Mouse (Mus musculus) liver, embryonic 13.5 days (tissue): ENCODE results near the gene Zbtb34. TPM values are rescaled to one million over a fixed set of nuclear protein-coding genes. Genes with fewer than 3 reads are reported as not detected.

ENCODE experiments used
- ATAC-seq: fragments of 200-750 bp; cut with Nextera tagmentation; 2 replicates; pipeline ENCODE4 v1.8.0; 2017; ENCODE audit warnings: low read depth, mild to moderate bottlenecking, moderate number of reproducible peaks, moderate library complexity
- DNase-seq: peaks from one replicate; pipeline ENCODE4 v3.0.0; 2022
- H3K27ac ChIP-seq: fragments of 300-500 bp; sonication (generic); 2 replicates; pipeline ENCODE4 v1.5.1; 2015; ENCODE audit warnings: moderate library complexity, mild to moderate bottlenecking, inconsistent platforms
- H3K27me3 ChIP-seq: fragments of 300-500 bp; sonication (generic); 2 replicates; pipeline ENCODE4 v1.6.1; 2015; ENCODE audit warnings: mild to moderate bottlenecking, inconsistent platforms
- H3K36me3 ChIP-seq: fragments of 300-500 bp; sonication (generic); 2 replicates; pipeline ENCODE4 v1.6.1; 2015; ENCODE audit warnings: mild to moderate bottlenecking, inconsistent platforms
- H3K4me1 ChIP-seq: fragments of 300-500 bp; sonication (generic); replicated peaks from 2 replicates; pipeline ENCODE4 v1.6.1; 2015; ENCODE audit warnings: inconsistent platforms
- H3K4me2 ChIP-seq: fragments of 300-500 bp; sonication (generic); 2 replicates; pipeline ENCODE4 v1.6.1; 2015; ENCODE audit warnings: inconsistent platforms, mild to moderate bottlenecking, moderate library complexity
- H3K4me3 ChIP-seq: fragments of 300-500 bp; sonication (generic); replicated peaks from 2 replicates; pipeline ENCODE4 v1.5.1; 2015; ENCODE audit warnings: mild to moderate bottlenecking, inconsistent platforms
- H3K9ac ChIP-seq: fragments of 300-500 bp; sonication (generic); 2 replicates; pipeline ENCODE4 v1.6.1; 2015; ENCODE audit warnings: mild to moderate bottlenecking, inconsistent platforms
- H3K9me3 ChIP-seq: fragments of 300-500 bp; sonication (generic); replicated peaks from 2 replicates; pipeline ENCODE4 v1.6.1; 2016; ENCODE audit warnings: inconsistent platforms
- WGBS: fragments of 180-500 bp; shearing (Covaris S2); methylation state at CpG from one replicate; pipeline ENCODE4 v1.1.7; 2015; ENCODE audit not compliant: insufficient replicate concordance; 5-methylcytosine and 5-hydroxymethylcytosine counted together
- microRNA-seq: library from miRNA; unstranded; fragments of <30 nt; microRNA quantifications from one replicate; pipeline ENCODE4, GENCODE M21; 2016
- polyA plus RNA-seq: library from polyadenylated mRNA; unstranded; fragments of >200 nt; fragmentation: Nextera tagmentation; extraction: Ambion mirVana; gene quantifications from 2 replicates; pipeline ENCODE4 v1.2.1, GENCODE M21; 2015

Gene Zbtb34
- polyA plus RNA-seq, 1 experiment from 2014 or later, result 1.4 TPM

DNA sequence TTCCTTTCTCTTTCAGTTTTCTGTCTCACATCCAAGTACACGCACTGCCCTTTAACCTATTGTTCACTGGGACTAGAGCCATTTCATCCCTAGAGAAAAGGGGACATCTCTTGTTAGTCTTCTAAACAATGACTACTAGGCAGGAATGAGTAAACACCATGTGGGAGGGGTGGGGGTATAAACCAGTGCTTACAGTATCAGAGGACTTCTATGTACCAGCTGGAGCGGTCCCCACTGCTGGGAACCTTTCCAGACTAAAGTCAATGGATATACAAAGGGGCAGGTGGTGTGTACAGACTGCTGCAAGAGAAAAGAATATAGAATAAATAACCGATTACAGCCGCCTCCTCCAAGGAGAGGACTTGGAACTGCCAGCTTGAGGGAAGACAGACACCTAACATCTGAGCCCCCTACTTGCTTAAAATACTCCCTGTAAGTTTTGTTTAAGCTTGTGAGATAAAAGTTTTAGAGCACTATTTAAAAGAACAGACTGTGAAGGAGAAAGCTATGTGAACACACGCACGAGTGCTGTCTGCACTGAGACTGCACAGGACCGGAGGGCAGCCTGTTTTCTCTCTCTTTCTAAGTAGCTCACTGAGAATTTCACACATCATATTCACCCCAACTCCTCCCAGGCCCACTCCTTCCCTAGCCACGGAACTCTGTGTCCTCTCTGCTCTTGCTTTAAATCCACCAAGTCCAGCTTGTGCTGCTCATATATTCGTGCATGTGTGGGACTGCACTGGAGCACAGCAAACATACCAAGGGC lies 65.2 kb downstream of the Zbtb34 start:
- H3K4me2 ChIP-seq, result no peak overlapping the region
- H3K27ac ChIP-seq, result no peak overlapping the region; the same call in 1 of the 2 replicates
- H3K9ac ChIP-seq, result no peak overlapping the region
- H3K4me3 ChIP-seq, result no peak overlapping the region
- DNase-seq (no peak), ATAC-seq (no peak)
- 62% methylated on average over 9 of the region's 9 CpGs for WGBS
- H3K36me3 ChIP-seq, result no peaks in the 10 kb centered on the region
- H3K4me1 ChIP-seq, result peaks cover 25% of the 10 kb centered on the region
- no peaks in the 10 kb centered on the region for H3K9me3 ChIP-seq
- no peaks in the 10 kb centered on the region for H3K27me3 ChIP-seq

DNA sequence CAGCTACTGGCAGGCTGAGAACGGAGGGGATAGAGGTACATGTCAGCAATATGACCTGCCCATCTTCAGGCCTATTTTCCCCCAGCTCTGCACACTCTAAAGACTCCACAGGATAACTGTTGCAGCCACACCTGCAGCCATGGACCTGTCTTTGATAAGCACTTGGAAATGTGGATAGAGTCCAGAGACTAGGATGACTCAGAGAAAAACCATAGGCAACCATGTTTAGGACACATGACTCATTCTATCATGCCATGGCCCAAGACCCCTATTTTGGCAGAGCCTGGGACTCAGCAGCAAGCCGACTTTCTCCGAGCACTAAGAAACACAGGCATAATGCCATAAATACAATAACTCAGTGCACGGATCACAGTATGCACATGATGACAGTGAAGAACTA lies 66.5 kb downstream of the Zbtb34 start:
- ATAC-seq, result no peak
- Histone ChIP-seq H3K9ac (no peak overlapping the region), H3K4me2 (no peak overlapping the region), H3K27me3 (no peaks in the 10 kb centered on the region), H3K27ac (no peak overlapping the region), H3K9me3 (no peaks in the 10 kb centered on the region), H3K4me3 (no peak overlapping the region), H3K36me3 (no peaks in the 10 kb centered on the region), H3K4me1 (peaks cover 18% of the 10 kb centered on the region; the same call in 1 of the 2 replicates)
- no peak for DNase-seq
- WGBS, result 79% methylated on average over 4 of the region's 4 CpGs

DNA sequence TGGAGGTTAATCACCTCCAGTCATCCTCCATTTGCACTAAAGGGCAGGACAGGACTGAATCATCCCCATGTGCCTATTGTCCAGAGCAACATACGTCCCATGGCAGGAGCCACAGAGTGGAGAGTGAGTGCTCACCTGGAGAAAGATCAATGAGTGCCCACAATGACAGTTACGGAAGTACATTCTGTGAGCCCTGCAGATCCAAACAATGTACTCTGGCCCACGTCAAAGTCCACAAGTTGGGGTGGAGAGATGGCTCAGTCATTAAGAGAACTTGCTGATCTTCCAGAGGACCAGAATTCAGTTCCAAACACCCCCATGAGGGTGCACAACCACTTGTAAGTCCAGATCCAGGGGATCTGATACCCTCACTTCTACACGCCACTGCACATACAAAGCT lies 67.2 kb downstream of the Zbtb34 start:
- 60% methylated on average over 4 of the region's 4 CpGs for WGBS
- no peak overlapping the region for H3K4me2 ChIP-seq
- no peak overlapping the region for H3K27ac ChIP-seq
- no peak for ATAC-seq
- no peaks in the 10 kb centered on the region for H3K9me3 ChIP-seq
- DNase-seq, result no peak
- no peaks in the 10 kb centered on the region for H3K27me3 ChIP-seq
- peaks cover 18% of the 10 kb centered on the region; the same call in 1 of the 2 replicates for H3K4me1 ChIP-seq
- H3K36me3 ChIP-seq, result no peaks in the 10 kb centered on the region
- H3K4me3 ChIP-seq, result no peak overlapping the region
- H3K9ac ChIP-seq, result no peak overlapping the region

DNA sequence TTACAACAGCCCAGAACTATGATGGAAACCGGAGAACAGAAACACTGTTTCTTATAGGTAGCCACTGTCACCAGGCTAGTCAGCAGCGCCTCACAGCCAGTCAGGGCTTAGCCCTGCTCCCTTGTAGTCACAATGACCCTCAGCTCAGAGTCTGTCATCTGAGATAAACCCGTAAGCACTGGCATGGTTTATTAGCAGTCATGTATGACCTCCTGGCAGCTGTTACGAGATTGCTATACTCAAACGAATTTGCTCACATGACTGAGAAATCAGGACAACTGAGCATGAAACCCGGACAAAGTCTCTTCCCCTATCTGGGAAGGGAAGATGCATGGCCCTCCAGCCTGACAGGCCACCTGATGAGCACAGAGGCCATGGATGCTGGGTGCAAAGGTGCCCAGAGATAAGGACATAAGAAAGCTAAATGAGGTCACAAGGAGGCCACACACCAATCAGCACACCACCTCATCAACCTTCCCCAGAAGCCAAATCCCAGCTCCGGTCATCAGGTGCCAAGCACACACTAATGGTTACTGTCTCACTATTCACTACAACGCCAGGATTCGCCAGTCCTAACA lies 69.9 kb downstream of the Zbtb34 start:
- H3K27ac ChIP-seq, result no peak overlapping the region
- DNase-seq (no peak), ATAC-seq (no peak)

DNA sequence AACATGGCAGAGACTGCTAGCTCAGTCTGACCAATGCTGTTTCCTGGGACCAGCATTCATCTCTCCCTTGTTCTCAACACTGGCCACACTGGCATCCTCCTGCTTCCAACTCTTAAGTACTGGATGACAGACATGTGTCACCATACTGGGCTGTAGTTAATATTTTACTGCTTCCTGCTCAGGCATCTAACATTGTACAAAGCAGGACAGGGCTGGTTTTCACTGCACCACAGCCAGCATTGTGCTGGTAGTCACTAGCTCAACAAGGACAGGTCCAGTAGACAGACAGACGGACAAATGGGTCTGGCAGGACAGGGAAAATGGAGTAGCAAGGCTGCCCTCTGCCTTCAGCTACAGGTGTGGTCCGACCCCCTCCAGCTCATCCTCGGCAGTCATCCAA lies 70.6 kb downstream of the Zbtb34 start:
- Histone ChIP-seq H3K9ac (no peak overlapping the region), H3K4me2 (no peak overlapping the region), H3K27me3 (no peaks in the 10 kb centered on the region), H3K36me3 (no peaks in the 10 kb centered on the region), H3K4me3 (no peak overlapping the region), H3K4me1 (peaks cover 13% of the 10 kb centered on the region; the same call in 1 of the 2 replicates), H3K27ac (no peak overlapping the region), H3K9me3 (no peaks in the 10 kb centered on the region)
- ATAC-seq, result no peak
- 47% methylated on average over 3 of the region's 3 CpGs for WGBS
- DNase-seq, result no peak

More for the DNA sequence above, 69.9 kb downstream of the Zbtb34 start:
- Histone ChIP-seq H3K27me3 (no peaks in the 10 kb centered on the region), H3K4me2 (no peak overlapping the region), H3K4me1 (peaks cover 16% of the 10 kb centered on the region; the same call in 1 of the 2 replicates), H3K4me3 (no peak overlapping the region), H3K9me3 (no peaks in the 10 kb centered on the region), H3K9ac (no peak overlapping the region), H3K36me3 (no peaks in the 10 kb centered on the region)
- 57% methylated on average over 9 of the region's 9 CpGs for WGBS

DNA sequence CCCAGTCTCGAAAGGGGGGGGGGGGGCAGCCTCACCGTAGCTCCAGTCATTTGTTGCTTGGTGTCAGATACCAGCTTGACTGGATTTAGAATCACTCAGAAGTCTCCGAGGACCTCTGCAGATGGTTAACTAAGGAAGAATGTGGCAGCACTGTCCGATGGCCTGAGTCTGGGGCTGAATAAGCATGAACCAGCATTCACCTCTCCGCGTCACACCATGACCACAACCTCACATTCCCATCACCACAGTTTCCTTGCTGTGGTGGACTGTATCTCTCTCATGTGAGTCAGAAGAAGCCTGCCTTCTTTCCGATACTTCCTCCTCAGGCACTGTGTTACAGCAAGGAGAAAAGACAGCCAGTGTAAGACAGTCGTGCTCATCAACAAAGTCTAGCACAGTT lies 71.9 kb downstream of the Zbtb34 start:
- Histone ChIP-seq H3K4me2 (no peak overlapping the region), H3K27ac (no peak overlapping the region), H3K9me3 (no peaks in the 10 kb centered on the region), H3K4me1 (0 out of 2 replicates have a peak, but pooled peaks cover 9% of the 10 kb centered on the region), H3K4me3 (no peak overlapping the region), H3K27me3 (no peaks in the 10 kb centered on the region), H3K36me3 (no peaks in the 10 kb centered on the region), H3K9ac (no peak overlapping the region)
- 23% methylated on average over 8 of the region's 8 CpGs for WGBS
- ATAC-seq (no peak), DNase-seq (no peak)

DNA sequence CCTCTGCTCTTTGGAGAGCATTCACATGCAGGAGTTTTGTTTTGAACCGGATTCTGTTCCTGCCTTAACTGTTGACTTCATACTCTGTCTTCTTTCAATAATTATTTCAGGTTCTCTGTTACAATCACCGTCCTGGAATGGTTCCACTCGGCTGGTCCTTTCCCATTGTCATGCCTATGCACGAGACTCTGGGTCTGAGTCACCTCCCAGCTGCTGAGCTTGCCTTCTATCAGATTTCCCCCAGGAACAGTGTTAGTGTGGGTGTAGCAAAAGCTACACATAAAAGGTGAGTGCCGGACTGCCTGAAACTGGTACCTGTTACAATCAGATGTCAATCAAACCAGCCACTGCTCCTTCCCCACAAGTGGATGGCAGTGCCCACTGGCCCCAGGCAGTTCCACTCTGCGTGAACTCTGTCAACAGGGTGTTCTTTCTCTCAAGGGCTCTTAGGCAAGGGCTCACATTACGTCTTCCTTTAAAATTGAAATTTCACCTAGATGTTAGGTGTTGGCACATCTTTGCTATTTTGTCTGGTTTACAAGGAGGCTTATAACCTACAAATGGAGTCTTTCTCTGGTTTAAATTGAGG lies 73.8 kb downstream of the Zbtb34 start:
- no peaks in the 10 kb centered on the region for H3K36me3 ChIP-seq
- no peak overlapping the region for H3K4me3 ChIP-seq
- H3K27ac ChIP-seq, result no peak overlapping the region
- H3K9ac ChIP-seq, result no peak overlapping the region
- H3K4me2 ChIP-seq, result no peak overlapping the region
- ATAC-seq (no peak), DNase-seq (no peak)
- H3K27me3 ChIP-seq, result no peaks in the 10 kb centered on the region
- 0 out of 2 replicates have a peak, but pooled peaks cover 9% of the 10 kb centered on the region for H3K4me1 ChIP-seq
- H3K9me3 ChIP-seq, result no peaks in the 10 kb centered on the region
- 70% methylated on average over 7 of the region's 7 CpGs for WGBS

Small RNA genes within 50 kb of the gene (microRNA-seq; reads per million reads assigned to microRNA genes)
- gene Gm25998, result not detected

Other genes with a start within 250 kb of the Zbtb34 start
- 2.6 and 3.0 TPM in 2 replicates for gene Angptl2, start 215.3 kb downstream of the Zbtb34 start, polyA plus RNA-seq
- gene Ralgps1, start 59.8 kb downstream of the Zbtb34 start, polyA plus RNA-seq, result 0.63 TPM in 2 replicates
- gene Zbtb43, start 37.2 kb upstream of the Zbtb34 start, polyA plus RNA-seq, result 6.1 and 6.9 TPM in 2 replicates
- gene Lmx1b, start 209.2 kb upstream of the Zbtb34 start, polyA plus RNA-seq, result not detected in 2 replicates